Mouse (Mus musculus): Measurements from ENCODE around the gene Plekha5. TPM values are rescaled to one million over a fixed set of nuclear protein-coding genes. Genes with fewer than 3 reads are reported as not detected.
"Not testable (repeated sequence)": the region's sequence is repeated elsewhere in the genome, so short reads cannot be mapped to it uniquely, and the experiment has no call there.

The Plekha5 gene
- polyA plus RNA-seq, 1 experiment from 2014 or later, result 50.7 TPM

GRCm38 (mm10) chr6:140595551-140595950 lies 171.7 kb downstream of the Plekha5 start:
- H3K9me3 ChIP-seq (ENCODE audit: control insufficient read depth, low read length); H3K9ac ChIP-seq (replicated peaks; ENCODE audit: low read length); H3K4me1 ChIP-seq (ENCODE audit: control insufficient read depth, insufficient read depth, low read length); H3K27me3 ChIP-seq (ENCODE audit: control insufficient read depth, insufficient read depth, low read length); ATAC-seq (ENCODE audit: low FRiP score, low TSS enrichment); H3K4me2 ChIP-seq (ENCODE audit: low read length); H3K4me3 ChIP-seq (replicated peaks; ENCODE audit: low read depth, low read length); DNase-seq; H3K27ac ChIP-seq (replicated peaks; ENCODE audit: low read depth, low read length): not testable (repeated sequence)
- peaks cover 62% of the 10 kb centered on the region for H3K36me3 ChIP-seq (ENCODE audit: control insufficient read depth, insufficient read depth, low read length)
- 92% methylated on average over 6 of the region's 6 CpGs for WGBS

GRCm38 (mm10) chr6:140597381-140598329 lies 173.8 kb downstream of the Plekha5 start:
- DNase-seq, result peak; percentile 69
- Histone ChIP-seq H3K4me3 (replicated peaks; ENCODE audit: low read depth, low read length) (no peak overlapping the region), H3K4me2 (ENCODE audit: low read length) (no peak overlapping the region), H3K9ac (replicated peaks; ENCODE audit: low read length) (no peak overlapping the region), H3K36me3 (ENCODE audit: control insufficient read depth, insufficient read depth, low read length) (peaks cover 43% of the 10 kb centered on the region), H3K27ac (replicated peaks; ENCODE audit: low read depth, low read length) (peak overlapping the region; percentile 6), H3K27me3 (ENCODE audit: control insufficient read depth, insufficient read depth, low read length) (no peaks in the 10 kb centered on the region), H3K9me3 (ENCODE audit: control insufficient read depth, low read length) (no peaks in the 10 kb centered on the region), H3K4me1 (ENCODE audit: control insufficient read depth, insufficient read depth, low read length) (peaks cover 7% of the 10 kb centered on the region; the same call in 1 of the 2 replicates)
- peak; percentile 74 for ATAC-seq (ENCODE audit: low FRiP score, low TSS enrichment)
- WGBS, result 20% methylated on average over 15 of the region's 15 CpGs

GRCm38 (mm10) chr6:140598516-140598915 lies 174.7 kb downstream of the Plekha5 start:
- Histone ChIP-seq H3K4me2 (ENCODE audit: low read length) (no peak overlapping the region), H3K9ac (replicated peaks; ENCODE audit: low read length) (no peak overlapping the region), H3K4me1 (ENCODE audit: control insufficient read depth, insufficient read depth, low read length) (peaks cover 10% of the 10 kb centered on the region; the same call in 1 of the 2 replicates), H3K27me3 (ENCODE audit: control insufficient read depth, insufficient read depth, low read length) (no peaks in the 10 kb centered on the region), H3K9me3 (ENCODE audit: control insufficient read depth, low read length) (no peaks in the 10 kb centered on the region), H3K4me3 (replicated peaks; ENCODE audit: low read depth, low read length) (no peak overlapping the region), H3K27ac (replicated peaks; ENCODE audit: low read depth, low read length) (no peak overlapping the region), H3K36me3 (ENCODE audit: control insufficient read depth, insufficient read depth, low read length) (peaks cover 35% of the 10 kb centered on the region)
- DNase-seq (no peak), ATAC-seq (ENCODE audit: low FRiP score, low TSS enrichment) (no peak)
- WGBS, result 60% methylated on average over 9 of the region's 9 CpGs

GRCm38 (mm10) chr6:140599337-140599736 lies 175.5 kb downstream of the Plekha5 start:
- H3K27me3 ChIP-seq (ENCODE audit: control insufficient read depth, insufficient read depth, low read length), result no peaks in the 10 kb centered on the region
- peaks cover 19% of the 10 kb centered on the region for H3K4me1 ChIP-seq (ENCODE audit: control insufficient read depth, insufficient read depth, low read length)
- peaks cover 26% of the 10 kb centered on the region for H3K36me3 ChIP-seq (ENCODE audit: control insufficient read depth, insufficient read depth, low read length)
- no peak overlapping the region for H3K4me2 ChIP-seq (ENCODE audit: low read length)
- H3K4me3 ChIP-seq (replicated peaks; ENCODE audit: low read depth, low read length), result no peak overlapping the region
- DNase-seq, result no peak
- ATAC-seq (ENCODE audit: low FRiP score, low TSS enrichment), result no peak
- no peak overlapping the region for H3K9ac ChIP-seq (replicated peaks; ENCODE audit: low read length)
- no peaks in the 10 kb centered on the region for H3K9me3 ChIP-seq (ENCODE audit: control insufficient read depth, low read length)
- no peak overlapping the region for H3K27ac ChIP-seq (replicated peaks; ENCODE audit: low read depth, low read length)
- 62% methylated on average over 5 of the region's 5 CpGs for WGBS

GRCm38 (mm10) chr6:140600671-140601070 lies 176.8 kb downstream of the Plekha5 start:
- H3K4me1 ChIP-seq (ENCODE audit: control insufficient read depth, insufficient read depth, low read length), result peaks cover 22% of the 10 kb centered on the region
- 97% methylated on average over 8 of the region's 8 CpGs for WGBS
- not testable (repeated sequence) for H3K4me3 ChIP-seq (replicated peaks; ENCODE audit: low read depth, low read length); ATAC-seq (ENCODE audit: low FRiP score, low TSS enrichment); H3K4me2 ChIP-seq (ENCODE audit: low read length); H3K27ac ChIP-seq (replicated peaks; ENCODE audit: low read depth, low read length); H3K27me3 ChIP-seq (ENCODE audit: control insufficient read depth, insufficient read depth, low read length); H3K9me3 ChIP-seq (ENCODE audit: control insufficient read depth, low read length); DNase-seq; H3K9ac ChIP-seq (replicated peaks; ENCODE audit: low read length)
- H3K36me3 ChIP-seq (ENCODE audit: control insufficient read depth, insufficient read depth, low read length), result peaks cover 17% of the 10 kb centered on the region

GRCm38 (mm10) chr6:140601175-140601574 lies 177.3 kb downstream of the Plekha5 start:
- ATAC-seq (ENCODE audit: low FRiP score, low TSS enrichment) (no peak), DNase-seq (no peak)
- WGBS, result 97% methylated on average over 4 of the region's 4 CpGs
- H3K4me3 ChIP-seq (replicated peaks; ENCODE audit: low read depth, low read length), result no peak overlapping the region
- H3K4me2 ChIP-seq (ENCODE audit: low read length), result no peak overlapping the region
- peaks cover 12% of the 10 kb centered on the region; the same call in 1 of the 2 replicates for H3K36me3 ChIP-seq (ENCODE audit: control insufficient read depth, insufficient read depth, low read length)
- peaks cover 22% of the 10 kb centered on the region for H3K4me1 ChIP-seq (ENCODE audit: control insufficient read depth, insufficient read depth, low read length)
- no peaks in the 10 kb centered on the region for H3K27me3 ChIP-seq (ENCODE audit: control insufficient read depth, insufficient read depth, low read length)
- H3K27ac ChIP-seq (replicated peaks; ENCODE audit: low read depth, low read length), result no peak overlapping the region
- no peaks in the 10 kb centered on the region for H3K9me3 ChIP-seq (ENCODE audit: control insufficient read depth, low read length)
- no peak overlapping the region for H3K9ac ChIP-seq (replicated peaks; ENCODE audit: low read length)

GRCm38 (mm10) chr6:140603228-140603944 lies 179.5 kb downstream of the Plekha5 start:
- peak; percentile 49 for ATAC-seq (ENCODE audit: low FRiP score, low TSS enrichment)
- WGBS, result 2% methylated on average over 8 of the region's 8 CpGs
- no peaks in the 10 kb centered on the region for H3K36me3 ChIP-seq (ENCODE audit: control insufficient read depth, insufficient read depth, low read length)
- peak overlapping the region; percentile 66 for H3K27ac ChIP-seq (replicated peaks; ENCODE audit: low read depth, low read length)
- H3K4me3 ChIP-seq (replicated peaks; ENCODE audit: low read depth, low read length), result no peak overlapping the region
- no peak overlapping the region for H3K4me2 ChIP-seq (ENCODE audit: low read length)
- H3K4me1 ChIP-seq (ENCODE audit: control insufficient read depth, insufficient read depth, low read length), result peaks cover 15% of the 10 kb centered on the region
- DNase-seq, result peak; percentile 64
- peak overlapping the region; percentile 29; the same call in 1 of the 2 replicates for H3K9ac ChIP-seq (replicated peaks; ENCODE audit: low read length)
- no peaks in the 10 kb centered on the region for H3K27me3 ChIP-seq (ENCODE audit: control insufficient read depth, insufficient read depth, low read length)
- no peaks in the 10 kb centered on the region for H3K9me3 ChIP-seq (ENCODE audit: control insufficient read depth, low read length)

- H3K36me3 ChIP-seq (ENCODE audit: control insufficient read depth, insufficient read depth, low read length); H3K4me2 ChIP-seq (ENCODE audit: low read length); ATAC-seq (ENCODE audit: low FRiP score, low TSS enrichment); H3K27me3 ChIP-seq (ENCODE audit: control insufficient read depth, insufficient read depth, low read length); H3K4me3 ChIP-seq (replicated peaks; ENCODE audit: low read depth, low read length); H3K27ac ChIP-seq (replicated peaks; ENCODE audit: low read depth, low read length); H3K9ac ChIP-seq (replicated peaks; ENCODE audit: low read length); H3K9me3 ChIP-seq (ENCODE audit: control insufficient read depth, low read length); DNase-seq: not testable (repeated sequence)
- WGBS, result 74% methylated on average over 5 of the region's 5 CpGs
- peaks cover 15% of the 10 kb centered on the region for H3K4me1 ChIP-seq (ENCODE audit: control insufficient read depth, insufficient read depth, low read length)
Measured at GRCm38 (mm10) chr6:140605173-140605572, 181.3 kb downstream of the Plekha5 start.
